Mouse (Mus musculus) embryonic fibroblast, embryonic 13.5 days (primary cell): ENCODE results near the gene Naa50.

ENCODE experiments used
- CTCF ChIP-seq: IDR thresholded peaks from 2 replicates; pipeline ENCODE4 v1.5.1; 2011; ENCODE audit warnings: mild to moderate bottlenecking, control low read depth, low read length, moderate library complexity, borderline replicate concordance; ENCODE audit not compliant: insufficient read depth
- POLR2A ChIP-seq: IDR thresholded peaks from 2 replicates; pipeline ENCODE4 v1.6.1; 2011; ENCODE audit warnings: low read depth, mild to moderate bottlenecking, control low read depth, low read length, moderate library complexity

DNA sequence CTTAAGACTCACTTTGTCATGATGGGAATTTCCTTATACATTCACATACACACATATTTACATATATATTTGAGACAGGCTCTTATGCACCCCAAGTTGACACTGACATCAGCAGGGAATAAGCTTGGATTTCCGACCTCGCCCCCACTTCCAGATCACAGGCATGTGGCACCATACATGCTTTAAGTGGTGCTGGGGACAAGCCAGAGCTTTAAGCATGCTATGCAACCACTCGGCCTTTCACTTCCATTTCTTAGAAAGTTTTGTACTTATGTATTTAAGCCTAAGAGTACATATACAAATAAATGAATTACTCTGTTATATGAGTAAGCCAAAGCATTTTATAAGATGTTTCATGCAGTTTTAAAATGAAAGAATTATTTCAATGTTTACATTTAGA, 6.4 kb upstream of the Naa50 start:
- no peak for TF ChIP-seq CTCF
- no peak for TF ChIP-seq POLR2A
